Mouse (Mus musculus) gastrocnemius, adult 2 months (tissue): ENCODE results near the gene Spag5. TPM values are rescaled to one million over a fixed set of nuclear protein-coding genes. Genes with fewer than 3 reads are reported as not detected.
"Not testable (repeated sequence)": the region's sequence is repeated elsewhere in the genome, so short reads cannot be mapped to it uniquely, and the experiment has no call there.

Experiments
- DNase-seq: peaks from one replicate; pipeline ENCODE4 v3.0.0; 2022
- H3K27ac ChIP-seq: fragments of 200-600 bp; 2 replicates; pipeline ENCODE4 v1.8.1; 2022; ENCODE audit warnings: mild to moderate bottlenecking
- H3K4me3 ChIP-seq: fragments of 200-600 bp; 2 replicates; pipeline ENCODE4 v1.8.1; 2022; ENCODE audit warnings: mild to moderate bottlenecking, moderate library complexity
- CTCF ChIP-seq: fragments of 200-600 bp; IDR thresholded peaks from 2 replicates; pipeline ENCODE4 v1.8.1; 2022; ENCODE audit warnings: antibody characterized with exemption, mild to moderate bottlenecking, moderate library complexity
- intact Hi-C: fragments of 180-260 bp; cut with DNase I; formaldehyde crosslinking; loops from one replicate; pipeline ENCODE4 v1.15.1; 2025
- long read RNA-seq, 2 experiments: library from polyadenylated mRNA; stranded (forward); transcript quantifications; one replicate each; pipeline ENCODE4 v2.0.0; 2021
- total RNA-seq, 2 experiments: library from RNA; stranded (reverse); gene quantifications; 2 replicates each; pipeline ENCODE4 v1.2.3; 2021

The Spag5 gene
- total RNA-seq, result 1 to 10 TPM in 1 of 2 experiments, under 1 TPM in 1; 0.81 to 2.0 TPM
- long read RNA-seq, experiment 1, result 0 reads
- long read RNA-seq, experiment 2, partial matches to known transcripts, result 0 of 1 reads
- long read RNA-seq, experiment 2, other reads (novel, unspliced or antisense), result 1 of 1 reads

- intact Hi-C loops, result no loop called here
- DNase-seq, result peak; percentile 94
- Histone ChIP-seq H3K27ac (peak within 1 kb of the TSS; percentile 87), H3K4me3 (peak within 1 kb of the TSS; percentile 84)
- TF ChIP-seq CTCF, result no peak
These were observed at the start of gene Spag5 for GRCm38 (mm10) chr11:78301357-78302084. Gene Spag5 (plus strand): TSS chr11:78301529.

GRCm38 (mm10) chr11:78256618-78257017 lies 44.7 kb upstream of the Spag5 start:
- H3K27ac ChIP-seq, result no peak overlapping the region

GRCm38 (mm10) chr11:78260489-78261258 lies 40.7 kb upstream of the Spag5 start:
- H3K4me3 ChIP-seq, result peak overlapping the region; percentile 98
- intact Hi-C loops, result no loop called here
- H3K27ac ChIP-seq, result peak overlapping the region; percentile 76
- TF ChIP-seq CTCF, result no peak
- no peak for DNase-seq

More at GRCm38 (mm10) chr11:78256618-78257017, 44.7 kb upstream of the Spag5 start:
- intact Hi-C loops, result no loop called here
- TF ChIP-seq CTCF, result peak; percentile 24; the same call in 1 of the 2 replicates
- no peak overlapping the region for H3K4me3 ChIP-seq
- no peak for DNase-seq

- TF ChIP-seq CTCF, result peak; percentile 6; the same call in 1 of the 2 replicates
- intact Hi-C loops, result loop anchor here (2.0 kb wide), 1 partner anchor 85 kb away; no protein-coding TSS in a partner anchor
- DNase-seq, result peak; percentile 97
- Histone ChIP-seq H3K27ac (peak within 1 kb of the TSS; percentile 97), H3K4me3 (peak within 1 kb of the TSS; percentile 98)
These were observed 39.7 kb upstream of the Spag5 start, which contains the start of gene 2610507B11Rik for GRCm38 (mm10) chr11:78261380-78262352. Gene 2610507B11Rik (plus strand): TSS chr11:78261752.

GRCm38 (mm10) chr11:78262550-78262949 lies 38.8 kb upstream of the Spag5 start:
- intact Hi-C loops, result loop anchor here (2.0 kb wide), 1 partner anchor 84 kb away; no protein-coding TSS in a partner anchor
- Histone ChIP-seq H3K4me3 (peak overlapping the region; percentile 98), H3K27ac (peak overlapping the region; percentile 97)
- TF ChIP-seq CTCF, result peak; percentile 80
- peak; percentile 76 for DNase-seq

GRCm38 (mm10) chr11:78265571-78265970 lies 35.8 kb upstream of the Spag5 start:
- peak; percentile 45 for DNase-seq
- Histone ChIP-seq H3K4me3 (no peak overlapping the region), H3K27ac (peak overlapping the region; percentile 1; the same call in 1 of the 2 replicates)
- TF ChIP-seq CTCF, result no peak
- intact Hi-C loops, result no loop called here

GRCm38 (mm10) chr11:78271986-78272385 lies 29.3 kb upstream of the Spag5 start:
- no peak for TF ChIP-seq CTCF
- intact Hi-C loops, result no loop called here
- Histone ChIP-seq H3K4me3 (no peak overlapping the region), H3K27ac (no peak overlapping the region)
- no peak for DNase-seq

- intact Hi-C loops, result loop anchor here (5.0 kb wide), 1 partner anchor 72 kb away; no protein-coding TSS in a partner anchor
- no peak for TF ChIP-seq CTCF
- DNase-seq, result no peak
- Histone ChIP-seq H3K4me3 (no peak overlapping the region), H3K27ac (no peak overlapping the region)
These were observed 25.7 kb upstream of the Spag5 start for GRCm38 (mm10) chr11:78275596-78275995.

GRCm38 (mm10) chr11:78276169-78276568 lies 25.2 kb upstream of the Spag5 start:
- not testable (repeated sequence) for H3K27ac ChIP-seq, H3K4me3 ChIP-seq, DNase-seq
- intact Hi-C loops, result loop anchor here (5.0 kb wide), 1 partner anchor 71 kb away; no protein-coding TSS in a partner anchor
- peak; percentile 47 for TF ChIP-seq CTCF

GRCm38 (mm10) chr11:78278853-78279252 lies 22.5 kb upstream of the Spag5 start:
- H3K27ac ChIP-seq, result peak overlapping the region; percentile 13; the same call in 1 of the 2 replicates
- TF ChIP-seq CTCF, result no peak
- intact Hi-C loops, result loop anchor here (5.0 kb wide), 1 partner anchor 68 kb away; no protein-coding TSS in a partner anchor
- no peak overlapping the region for H3K4me3 ChIP-seq
- no peak for DNase-seq

- DNase-seq, result no peak
- peak overlapping the region; percentile 13; the same call in 1 of the 2 replicates for H3K27ac ChIP-seq
- no peak overlapping the region for H3K4me3 ChIP-seq
- intact Hi-C loops, result loop anchor here (5.0 kb wide), 1 partner anchor 68 kb away; no protein-coding TSS in a partner anchor
- no peak for TF ChIP-seq CTCF
These were observed 21.7 kb upstream of the Spag5 start for GRCm38 (mm10) chr11:78279586-78279985.
